In the genomic region with DNA sequence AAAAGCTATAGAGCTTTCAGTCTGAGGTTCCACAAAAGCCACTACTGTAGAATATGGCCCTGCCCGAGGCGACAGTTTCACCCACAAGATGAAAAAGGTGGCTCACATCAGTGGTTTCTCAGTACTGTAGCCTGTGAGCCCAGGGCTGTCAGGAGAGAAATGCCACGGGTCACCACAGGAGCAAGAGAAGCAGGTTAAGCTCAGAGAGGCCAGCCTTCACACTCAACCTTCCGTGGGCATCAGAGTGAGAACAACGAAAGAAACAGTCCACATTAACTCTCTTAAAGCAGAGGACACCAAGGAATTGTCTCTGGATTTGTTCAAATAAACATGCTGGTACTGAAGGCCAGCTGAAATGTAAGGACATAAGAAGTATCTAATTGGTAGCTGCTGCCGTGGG, we compare ENCODE assay signal across 12 mouse cellular contexts.
A peak's percentile ranks its signal among the peaks of the same experiment; 100 is the strongest.
DNase-seq lines count a peak whose midpoint lies in the region; ATAC-seq lines count a peak whose summit lies in the region.
"Had no signal": no experiment of that assay in that cellular context is flagged by ENCODE, and none has a peak within 500 bp of the region (broad histone marks: within the 10 kb centered on the region; RNA-seq: fewer than 3 reads in every experiment).

No protein-coding gene starts in this region.

- 65% methylated on average over 6 of the region's 6 CpGs for WGBS in heart, embryonic 12.5 days
- WGBS in liver, embryonic 11.5 days = 79% methylated on average over 6 of the region's 6 CpGs
- 63% methylated on average over 6 of the region's 6 CpGs for WGBS in liver, embryonic 12.5 days (ENCODE audit: insufficient replicate concordance)
- WGBS in embryonic facial prominence, embryonic 14.5 days = 64% methylated on average over 6 of the region's 6 CpGs
- 71% methylated on average over 6 of the region's 6 CpGs for WGBS in limb, embryonic 15.5 days
- 84% methylated on average over 6 of the region's 6 CpGs for WGBS in forebrain, embryonic 11.5 days

- no peak for DNase-seq in heart, postnatal 14 days
- no peak for DNase-seq in liver, embryonic 11.5 days (ENCODE audit: low spot score)
- DNase-seq in embryonic facial prominence, embryonic 14.5 days (ENCODE audit: low spot score) = no peak
- DNase-seq in adrenal gland, postnatal 14 days = no peak
- no peak for DNase-seq in forebrain, embryonic 11.5 days (ENCODE audit: low spot score)
- DNase-seq: right cerebral cortex, postnatal 4 days; thymus, adult 18-20 months had no signal

- peaks cover 47% of the 10 kb centered on the region for H3K4me1 ChIP-seq in heart, embryonic 12.5 days (replicated peaks)
- peaks cover 19% of the 10 kb centered on the region for H3K4me1 ChIP-seq in liver, embryonic 11.5 days (replicated peaks; ENCODE audit: control insufficient read depth, insufficient read depth, low read length)
- peaks cover 21% of the 10 kb centered on the region for H3K4me1 ChIP-seq in liver, embryonic 12.5 days
- H3K4me1 ChIP-seq in embryonic facial prominence, embryonic 14.5 days (ENCODE audit: control insufficient read depth, insufficient read depth, low read length) = peaks cover 38% of the 10 kb centered on the region
- H3K4me1 ChIP-seq in limb, embryonic 15.5 days = peaks cover 60% of the 10 kb centered on the region
- peaks cover 5% of the 10 kb centered on the region; the same call in 1 of the 2 replicates for H3K4me1 ChIP-seq in forebrain, embryonic 11.5 days (replicated peaks; ENCODE audit: control insufficient read depth, insufficient read depth, low read length)

- H3K27me3 ChIP-seq in heart, embryonic 12.5 days (replicated peaks) = no peaks in the 10 kb centered on the region
- no peaks in the 10 kb centered on the region; the same call in 1 of the 2 replicates for H3K27me3 ChIP-seq in liver, embryonic 11.5 days (replicated peaks; ENCODE audit: control insufficient read depth, insufficient read depth, low read length)
- H3K27me3 ChIP-seq in liver, embryonic 12.5 days (replicated peaks) = peaks cover 8% of the 10 kb centered on the region
- no peaks in the 10 kb centered on the region for H3K27me3 ChIP-seq in embryonic facial prominence, embryonic 14.5 days (replicated peaks; ENCODE audit: control insufficient read depth, insufficient read depth, low read length)
- no peaks in the 10 kb centered on the region for H3K27me3 ChIP-seq in limb, embryonic 15.5 days
- H3K27me3 ChIP-seq in forebrain, embryonic 11.5 days (ENCODE audit: control insufficient read depth, insufficient read depth, low read length) = no peaks in the 10 kb centered on the region
- H3K27me3 ChIP-seq: midbrain, embryonic 12.5 days had no signal

- intact Hi-C loops in heart, postnatal 14 days (cut with DNase I) = no loop called here

- H3K27ac ChIP-seq in heart, embryonic 12.5 days (ENCODE audit: poor library complexity, severe bottlenecking) = peak overlapping the region; percentile 90
- peak overlapping the region; percentile 25; the same call in 1 of the 2 replicates for H3K27ac ChIP-seq in liver, embryonic 11.5 days (ENCODE audit: low read depth, low read length)
- H3K27ac ChIP-seq in liver, embryonic 12.5 days = no peak overlapping the region
- peak overlapping the region; percentile 69 for H3K27ac ChIP-seq in embryonic facial prominence, embryonic 14.5 days (replicated peaks; ENCODE audit: low read depth, low read length)
- H3K27ac ChIP-seq in limb, embryonic 15.5 days = peak overlapping the region; percentile 92
- H3K27ac ChIP-seq in forebrain, embryonic 11.5 days (ENCODE audit: low read depth, low read length) = no peak overlapping the region
- H3K27ac ChIP-seq: midbrain, embryonic 12.5 days had no signal

- peak overlapping the region; percentile 41 for H3K4me2 ChIP-seq in heart, embryonic 12.5 days
- H3K4me2 ChIP-seq in liver, embryonic 11.5 days = no peak overlapping the region
- H3K4me2 ChIP-seq in liver, embryonic 12.5 days = no peak overlapping the region
- H3K4me2 ChIP-seq in embryonic facial prominence, embryonic 14.5 days (ENCODE audit: low read depth, low read length) = peak overlapping the region; percentile 10; the same call in 1 of the 2 replicates
- no peak overlapping the region for H3K4me2 ChIP-seq in limb, embryonic 15.5 days
- no peak overlapping the region for H3K4me2 ChIP-seq in forebrain, embryonic 11.5 days (ENCODE audit: low read depth, low read length, severe bottlenecking)
- H3K4me2 ChIP-seq: midbrain, embryonic 12.5 days had no signal

- H3K9me3 ChIP-seq in heart, embryonic 12.5 days (replicated peaks) = no peaks in the 10 kb centered on the region
- no peaks in the 10 kb centered on the region for H3K9me3 ChIP-seq in liver, embryonic 11.5 days (ENCODE audit: control insufficient read depth, low read length)
- no peaks in the 10 kb centered on the region for H3K9me3 ChIP-seq in liver, embryonic 12.5 days (replicated peaks)
- no peaks in the 10 kb centered on the region for H3K9me3 ChIP-seq in embryonic facial prominence, embryonic 14.5 days (ENCODE audit: control insufficient read depth, low read length)
- H3K9me3 ChIP-seq in limb, embryonic 15.5 days = no peaks in the 10 kb centered on the region
- no peaks in the 10 kb centered on the region for H3K9me3 ChIP-seq in forebrain, embryonic 11.5 days (ENCODE audit: control insufficient read depth, low read length)
- H3K9me3 ChIP-seq: midbrain, embryonic 12.5 days had no signal

- peak overlapping the region; percentile 61; the same call in 1 of the 2 replicates for H3K9ac ChIP-seq in heart, embryonic 12.5 days
- no peak overlapping the region for H3K9ac ChIP-seq in liver, embryonic 11.5 days (ENCODE audit: low read depth, low read length)
- no peak overlapping the region for H3K9ac ChIP-seq in liver, embryonic 12.5 days
- no peak overlapping the region for H3K9ac ChIP-seq in embryonic facial prominence, embryonic 14.5 days (ENCODE audit: low read depth, low read length)
- H3K9ac ChIP-seq in limb, embryonic 15.5 days = no peak overlapping the region
- no peak overlapping the region for H3K9ac ChIP-seq in forebrain, embryonic 11.5 days (ENCODE audit: low read length)
- H3K9ac ChIP-seq: midbrain, embryonic 12.5 days had no signal

- no peak overlapping the region for H3K4me3 ChIP-seq in heart, embryonic 12.5 days
- no peak overlapping the region for H3K4me3 ChIP-seq in liver, embryonic 11.5 days (ENCODE audit: low read depth, low read length)
- no peak overlapping the region for H3K4me3 ChIP-seq in liver, embryonic 12.5 days
- no peak overlapping the region for H3K4me3 ChIP-seq in embryonic facial prominence, embryonic 14.5 days (ENCODE audit: low read depth, low read length)
- H3K4me3 ChIP-seq in limb, embryonic 15.5 days = no peak overlapping the region
- H3K4me3 ChIP-seq in forebrain, embryonic 11.5 days (ENCODE audit: low read depth, low read length) = no peak overlapping the region
- H3K4me3 ChIP-seq: erythroblast, embryonic 14.5 days; midbrain, embryonic 12.5 days had no signal

- H3K36me3 ChIP-seq in heart, embryonic 12.5 days = no peaks in the 10 kb centered on the region
- no peaks in the 10 kb centered on the region for H3K36me3 ChIP-seq in liver, embryonic 11.5 days (ENCODE audit: control insufficient read depth, insufficient read depth, low read length)
- no peaks in the 10 kb centered on the region for H3K36me3 ChIP-seq in liver, embryonic 12.5 days
- no peaks in the 10 kb centered on the region for H3K36me3 ChIP-seq in embryonic facial prominence, embryonic 14.5 days (ENCODE audit: control insufficient read depth, insufficient read depth, low read length)
- H3K36me3 ChIP-seq in limb, embryonic 15.5 days = no peaks in the 10 kb centered on the region
- no peaks in the 10 kb centered on the region for H3K36me3 ChIP-seq in forebrain, embryonic 11.5 days (ENCODE audit: control insufficient read depth, insufficient read depth, low read length)
- H3K36me3 ChIP-seq: midbrain, embryonic 12.5 days had no signal

- no peak for ATAC-seq in heart, embryonic 12.5 days (ENCODE audit: insufficient number of reproducible peaks, low FRiP score)
- ATAC-seq in liver, embryonic 11.5 days (replicated peaks; ENCODE audit: low FRiP score) = no peak
- no peak for ATAC-seq in liver, embryonic 12.5 days
- ATAC-seq in embryonic facial prominence, embryonic 14.5 days (ENCODE audit: low read depth) = no peak
- no peak for ATAC-seq in limb, embryonic 15.5 days (ENCODE audit: insufficient number of reproducible peaks, low FRiP score, low TSS enrichment, low read depth)
- no peak for ATAC-seq in forebrain, embryonic 11.5 days (replicated peaks; ENCODE audit: low FRiP score)

Comparison
In these comparisons a context has a peak if more than half of its experiments do, and no peak if none do; other contexts are left out.
1. H3K27ac ChIP-seq: peak in heart, embryonic 12.5 days (single experiment), liver, embryonic 11.5 days (single experiment), embryonic facial prominence, embryonic 14.5 days (single experiment) and limb, embryonic 15.5 days (single experiment); none in liver, embryonic 12.5 days (single experiment) and forebrain, embryonic 11.5 days (single experiment).
2. H3K4me2 ChIP-seq: peak in heart, embryonic 12.5 days (single experiment) and embryonic facial prominence, embryonic 14.5 days (single experiment); none in liver, embryonic 11.5 days (single experiment), liver, embryonic 12.5 days (single experiment), limb, embryonic 15.5 days (single experiment) and forebrain, embryonic 11.5 days (single experiment).